9 mouse cellular contexts compared by ENCODE assay signal in the genomic region with DNA sequence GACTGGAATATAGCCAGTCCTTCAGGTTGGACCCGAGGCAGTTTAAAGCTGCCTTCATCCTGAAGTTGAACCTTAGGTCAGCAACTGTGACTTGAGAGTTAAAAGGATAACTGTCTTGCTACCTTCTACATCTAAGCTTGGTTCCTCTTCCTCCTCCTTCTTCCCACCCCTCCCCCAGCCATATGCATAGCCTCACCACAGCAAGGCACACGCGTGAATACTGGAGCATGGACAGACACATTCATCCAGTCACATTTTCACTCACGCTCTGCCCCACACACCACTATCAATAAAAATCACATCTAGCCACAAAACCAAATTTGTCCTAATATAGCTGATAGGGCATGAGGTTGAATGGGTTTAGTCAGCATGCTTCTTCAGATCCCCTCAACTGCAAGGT. TPM values are rescaled to one million over a fixed set of nuclear protein-coding genes. Genes with fewer than 3 reads are reported as not detected.
A peak's percentile ranks its signal among the peaks of the same experiment; 100 is the strongest.
DNase-seq lines count a peak whose midpoint lies in the region; ATAC-seq and TF ChIP-seq lines count a peak whose summit lies in the region.
"Had no signal": no experiment of that assay in that cellular context is flagged by ENCODE, and none has a peak within 500 bp of the region (broad histone marks: within the 10 kb centered on the region; RNA-seq: fewer than 3 reads in every experiment).

No protein-coding gene starts in this region.

- WGBS in heart, embryonic 13.5 days: 63% methylated on average over 4 of the region's 4 CpGs
- WGBS in embryonic facial prominence, embryonic 14.5 days: 80% methylated on average over 4 of the region's 4 CpGs
- 50% methylated on average over 4 of the region's 4 CpGs for WGBS in hindbrain, postnatal 0 days
- whole genome bisulfite sequencing in neural tube, embryonic 14.5 days: 55% methylated on average over 4 of the region's 4 CpGs

- H3K27me3 ChIP-seq in heart, embryonic 13.5 days (replicated peaks): peaks cover 43% of the 10 kb centered on the region
- H3K27me3 ChIP-seq in embryonic facial prominence, embryonic 14.5 days (replicated peaks; ENCODE audit: control insufficient read depth, insufficient read depth, low read length): peaks cover 33% of the 10 kb centered on the region
- H3K27me3 ChIP-seq in hindbrain, postnatal 0 days (ENCODE audit: insufficient read depth, low read length): no peaks in the 10 kb centered on the region
- no peaks in the 10 kb centered on the region; the same call in 1 of the 2 replicates for H3K27me3 ChIP-seq in neural tube, embryonic 14.5 days (ENCODE audit: control insufficient read depth, insufficient read depth, low read length)

- intact Hi-C loops in heart, postnatal 25 days (cut with DNase I): loop anchor here (2.0 kb wide), 1 partner anchor 67 kb away; no protein-coding TSS in a partner anchor

- peaks cover 22% of the 10 kb centered on the region for H3K4me1 ChIP-seq in heart, embryonic 13.5 days
- H3K4me1 ChIP-seq in embryonic facial prominence, embryonic 14.5 days (ENCODE audit: control insufficient read depth, insufficient read depth, low read length): peaks cover 4% of the 10 kb centered on the region; the same call in 1 of the 2 replicates
- peaks cover 15% of the 10 kb centered on the region; the same call in 1 of the 2 replicates for H3K4me1 ChIP-seq in hindbrain, postnatal 0 days (ENCODE audit: insufficient read depth, low read length)
- peaks cover 34% of the 10 kb centered on the region for H3K4me1 ChIP-seq in neural tube, embryonic 14.5 days (ENCODE audit: control insufficient read depth, insufficient read depth, low read length)

- H3K4me3 ChIP-seq in heart, embryonic 13.5 days: peak overlapping the region; percentile 66
- peak overlapping the region; percentile 46 for H3K4me3 ChIP-seq in embryonic facial prominence, embryonic 14.5 days (ENCODE audit: low read depth, low read length)
- H3K4me3 ChIP-seq in hindbrain, postnatal 0 days (ENCODE audit: low read length): peak overlapping the region; percentile 71
- peak overlapping the region; percentile 73 for H3K4me3 ChIP-seq in neural tube, embryonic 14.5 days (ENCODE audit: low read depth, low read length)
- H3K4me3 ChIP-seq: liver, embryonic 15.5 days had no signal

- no peak overlapping the region for H3K27ac ChIP-seq in heart, embryonic 13.5 days (replicated peaks)
- H3K27ac ChIP-seq in embryonic facial prominence, embryonic 14.5 days (replicated peaks; ENCODE audit: low read depth, low read length): no peak overlapping the region; the same call in 1 of the 2 replicates
- H3K27ac ChIP-seq in hindbrain, postnatal 0 days: peak overlapping the region; percentile 82
- H3K27ac ChIP-seq in neural tube, embryonic 14.5 days (ENCODE audit: low read depth, low read length): peak overlapping the region; percentile 92
- H3K27ac ChIP-seq: liver, embryonic 15.5 days had no signal

- no peak for DNase-seq in heart, postnatal 25 days (ENCODE audit: low spot score)
- no peak for DNase-seq in embryonic facial prominence, embryonic 14.5 days (ENCODE audit: low spot score)
- DNase-seq in hindbrain, postnatal 0 days (ENCODE audit: low spot score): peak; percentile 24
- no peak for DNase-seq in B cell, adult 2 months
- DNase-seq in liver: no peak
- DNase-seq in layer of hippocampus, adult 8-10 months (ENCODE audit: low spot score in 2 of 2): no peak

- H3K9me3 ChIP-seq in heart, embryonic 13.5 days: no peaks in the 10 kb centered on the region
- no peaks in the 10 kb centered on the region for H3K9me3 ChIP-seq in embryonic facial prominence, embryonic 14.5 days (ENCODE audit: control insufficient read depth, low read length)
- no peaks in the 10 kb centered on the region for H3K9me3 ChIP-seq in hindbrain, postnatal 0 days (ENCODE audit: low read length)
- H3K9me3 ChIP-seq in neural tube, embryonic 14.5 days (ENCODE audit: control insufficient read depth, low read length): no peaks in the 10 kb centered on the region
- H3K9me3 ChIP-seq: liver, embryonic 15.5 days had no signal

- H3K9ac ChIP-seq in heart, embryonic 13.5 days: no peak overlapping the region
- peak overlapping the region; percentile 28; the same call in 1 of the 2 replicates for H3K9ac ChIP-seq in embryonic facial prominence, embryonic 14.5 days (ENCODE audit: low read depth, low read length)
- H3K9ac ChIP-seq in hindbrain, postnatal 0 days (replicated peaks; ENCODE audit: low read length): peak overlapping the region; percentile 80
- peak overlapping the region; percentile 93 for H3K9ac ChIP-seq in neural tube, embryonic 14.5 days (replicated peaks; ENCODE audit: low read depth, low read length)
- H3K9ac ChIP-seq: liver, embryonic 15.5 days had no signal

- ATAC-seq in heart, embryonic 13.5 days (ENCODE audit: extremely low read depth, insufficient number of reproducible peaks, low FRiP score, low TSS enrichment): no peak
- no peak for ATAC-seq in embryonic facial prominence, embryonic 14.5 days (ENCODE audit: low read depth)
- no peak for ATAC-seq in hindbrain, postnatal 0 days
- no peak for ATAC-seq in neural tube, embryonic 14.5 days (ENCODE audit: low read depth)

- H3K4me2 ChIP-seq in heart, embryonic 13.5 days: peak overlapping the region; percentile 52
- H3K4me2 ChIP-seq in embryonic facial prominence, embryonic 14.5 days (ENCODE audit: low read depth, low read length): peak overlapping the region; percentile 66
- H3K4me2 ChIP-seq in hindbrain, postnatal 0 days (ENCODE audit: low read depth, low read length): peak overlapping the region; percentile 68
- peak overlapping the region; percentile 62 for H3K4me2 ChIP-seq in neural tube, embryonic 14.5 days (ENCODE audit: low read depth, low read length)
- H3K4me2 ChIP-seq: liver, embryonic 15.5 days had no signal

- TF ChIP-seq CTCF in hindbrain, postnatal 0 days (IDR thresholded peaks at IDR 0.05; ENCODE audit: low read depth): no peak

- no peaks in the 10 kb centered on the region for H3K36me3 ChIP-seq in heart, embryonic 13.5 days
- H3K36me3 ChIP-seq in embryonic facial prominence, embryonic 14.5 days (ENCODE audit: control insufficient read depth, insufficient read depth, low read length): no peaks in the 10 kb centered on the region
- no peaks in the 10 kb centered on the region for H3K36me3 ChIP-seq in hindbrain, postnatal 0 days (ENCODE audit: insufficient read depth, low read length)
- no peaks in the 10 kb centered on the region for H3K36me3 ChIP-seq in neural tube, embryonic 14.5 days (ENCODE audit: control insufficient read depth, insufficient read depth, low read length)
- H3K36me3 ChIP-seq: liver, embryonic 15.5 days had no signal

RNA-seq across cellular contexts. Expression of a gene that starts 1.8 kb away (rescaled TPM):
- polyA plus RNA-seq in heart, embryonic 13.5 days (2015; fragmentation: Nextera tagmentation; extraction: Ambion mirVana): 1.6 and 2.0 TPM in 2 replicates
- 1 to 10 TPM; 3.6 to 4.9 TPM for total RNA-seq in heart, postnatal 25 days (2021)
- 30.6 and 36.3 TPM in 2 replicates for polyA plus RNA-seq in embryonic facial prominence, embryonic 14.5 days (2014; fragmentation: Nextera tagmentation; extraction: Ambion mirVana)
- total RNA-seq in hindbrain, postnatal 0 days (2014; rRNA removed): 88.3 and 96.1 TPM in 2 replicates
- 51.6 and 58.2 TPM in 2 replicates for polyA plus RNA-seq in hindbrain, postnatal 0 days (2015; fragmentation: Nextera tagmentation; extraction: Ambion mirVana)
- polyA plus RNA-seq in neural tube, embryonic 14.5 days (2014; fragmentation: Nextera tagmentation; extraction: Ambion mirVana): 39.5 and 43.3 TPM in 2 replicates
- 10 to 100 TPM; 66.5 to 69.8 (median 69.7) TPM for total RNA-seq in layer of hippocampus, adult 8-10 months (2022)

Comparison
In these comparisons a context has a peak if more than half of its experiments do, and no peak if none do; other contexts are left out.
1. H3K27ac ChIP-seq: peak in hindbrain, postnatal 0 days (single experiment) and neural tube, embryonic 14.5 days (single experiment); none in heart, embryonic 13.5 days (single experiment) and embryonic facial prominence, embryonic 14.5 days (single experiment).
2. RNA of a gene that starts 1.8 kb away (polyA plus RNA-seq): 51.6 to 58.2 TPM in hindbrain, postnatal 0 days, 39.5 to 43.3 TPM in neural tube, embryonic 14.5 days and 30.6 to 36.3 TPM in embryonic facial prominence, embryonic 14.5 days; 1.6 to 2.0 TPM in heart, embryonic 13.5 days; every median in the first group is over 10 times any median in the second.
3. Peak in every context shown above with its lines, with median percentiles within 50 percentile points of each other: H3K4me2 ChIP-seq and H3K4me3 ChIP-seq.